Mouse (Mus musculus) lung, adult 2 months (tissue): ENCODE results near the gene Pml.

Experiments used
- CTCF ChIP-seq: fragments of 200-500 bp; IDR thresholded peaks from 2 replicates; pipeline ENCODE4 v1.5.1; 2011; ENCODE audit warnings: mild to moderate bottlenecking, low read length, control low read depth; ENCODE audit not compliant: insufficient read depth
- POLR2A ChIP-seq: fragments of 200-500 bp; IDR thresholded peaks from 2 replicates; pipeline ENCODE4 v1.6.1; 2011; ENCODE audit warnings: low read depth, mild to moderate bottlenecking, control low read depth, low read length, borderline replicate concordance; ENCODE audit errors: extremely low read depth

DNA sequence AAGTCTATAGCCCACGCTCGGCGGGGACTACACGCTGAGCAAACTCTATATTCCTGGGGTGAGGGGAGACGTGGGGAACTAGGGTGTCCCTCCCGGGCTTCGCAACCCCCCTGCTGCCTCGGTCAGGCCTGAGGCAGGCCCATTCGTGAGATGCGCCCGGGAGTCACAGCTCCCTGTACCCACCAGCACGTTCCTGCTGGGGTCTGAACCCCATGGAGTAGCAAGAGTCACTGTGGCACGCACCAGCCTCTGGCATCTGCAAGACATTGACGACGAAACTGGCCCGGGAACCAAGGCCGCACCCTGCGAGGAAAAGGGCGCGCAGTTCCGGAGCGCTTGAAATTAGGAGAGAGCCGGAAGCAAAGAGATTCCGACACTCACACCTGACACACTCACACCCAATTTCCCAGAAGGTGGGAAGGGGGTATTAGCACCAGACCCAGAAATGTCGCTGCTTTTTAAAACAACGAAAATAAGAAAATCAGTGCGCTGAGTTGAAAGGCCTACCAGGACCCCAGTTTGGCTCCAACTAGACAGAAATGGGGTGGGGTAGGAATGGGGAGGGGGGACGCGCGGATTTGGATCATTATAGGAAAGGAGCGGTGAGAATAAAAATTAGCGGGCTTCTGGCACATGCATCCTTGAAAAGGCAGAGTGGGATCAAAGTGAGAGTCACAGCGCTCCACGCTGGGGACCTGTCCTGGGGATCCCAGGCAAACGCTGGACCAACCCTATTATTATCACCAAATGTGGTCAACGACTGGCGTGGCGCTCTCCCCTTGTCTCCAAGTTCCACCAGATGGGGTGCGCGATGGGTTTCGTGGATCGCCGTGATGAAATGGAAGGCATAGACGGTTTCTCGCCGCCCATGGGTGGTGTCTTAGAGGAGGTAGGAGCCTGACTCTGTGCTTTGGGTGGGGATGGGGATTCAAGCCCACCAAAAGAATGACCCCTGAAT, 52.7 kb downstream of the Pml start:
- TF ChIP-seq CTCF (no peak), POLR2A (no peak)
